Mouse (Mus musculus) MN1 (cell line): ENCODE data around the gene Oxa1l.
A peak's percentile ranks its signal among the peaks of the same experiment; 100 is the strongest.

ENCODE experiments used
- DNase-seq: peaks from one replicate; pipeline ENCODE4 v3.0.0-alpha.2; 2016; ENCODE audit warnings: low spot score

Gene Oxa1l

DNA sequence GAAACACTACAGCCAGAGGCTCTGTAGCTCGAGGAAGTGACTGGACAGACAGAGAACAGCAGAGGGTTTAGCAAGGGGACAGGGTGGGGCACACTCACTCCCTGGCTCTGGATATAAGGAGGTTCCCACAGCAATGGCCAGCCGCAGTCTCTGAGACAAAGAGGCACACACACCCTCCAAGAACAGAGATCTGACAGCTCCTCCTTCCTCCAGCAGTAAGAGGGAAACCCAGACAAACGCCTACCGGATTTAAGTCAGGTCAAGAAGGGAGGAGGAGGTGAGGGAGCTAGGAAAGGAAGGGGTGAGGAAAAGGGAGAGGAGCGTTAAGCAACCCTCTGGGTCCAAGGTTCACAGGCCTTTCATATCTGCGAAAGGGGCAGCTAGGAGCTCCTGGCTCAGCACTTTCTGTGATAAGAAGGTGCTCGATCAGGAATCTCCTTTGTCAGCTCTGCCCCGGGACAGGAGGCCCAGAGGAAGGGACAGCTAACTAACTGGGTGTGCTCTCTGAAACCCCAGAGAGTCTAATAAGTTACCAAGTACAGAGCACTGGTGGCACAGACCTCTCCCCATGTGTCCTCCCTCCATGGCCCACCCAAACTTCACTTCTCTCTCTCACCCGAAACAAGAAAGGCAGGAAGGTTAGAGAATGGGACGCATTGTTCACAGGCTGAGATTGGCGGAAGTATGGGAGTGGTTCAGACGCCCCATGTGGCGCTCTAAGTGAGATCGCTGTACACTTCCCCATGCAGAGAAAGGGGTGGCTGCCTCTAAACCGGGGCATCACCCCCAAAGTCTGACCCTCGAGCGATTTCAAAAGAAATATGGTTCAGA is 49.6 kb downstream of the Oxa1l start:
- no peak for DNase-seq

DNA sequence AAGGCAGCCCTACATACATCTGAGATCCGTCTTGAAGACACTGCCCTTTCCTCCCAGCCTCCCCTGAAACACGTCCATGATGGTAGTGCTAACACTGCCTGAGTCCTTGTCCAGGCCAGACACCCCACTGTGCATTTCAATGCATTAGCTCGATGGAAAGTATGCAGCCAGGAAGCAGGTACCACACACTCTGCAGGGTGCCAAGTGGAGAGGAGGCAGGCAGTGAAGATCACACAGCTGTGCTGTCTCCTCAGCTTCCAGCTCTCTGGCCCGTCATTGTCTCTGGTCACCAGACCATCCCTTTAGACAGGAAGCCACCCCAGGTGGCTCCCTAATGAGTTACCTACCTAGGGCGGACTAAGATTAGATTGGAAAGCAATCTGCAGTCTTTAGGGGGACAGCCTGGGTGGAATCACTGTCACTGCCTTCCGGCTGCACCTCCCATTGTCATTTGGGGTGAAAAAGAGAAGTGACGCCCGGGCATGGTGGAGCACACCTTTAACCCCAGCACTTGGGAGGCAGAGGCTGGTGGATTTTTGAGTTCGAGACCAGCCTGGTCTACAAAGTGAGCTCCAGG is 51.5 kb downstream of the Oxa1l start:
- no peak for DNase-seq

DNA sequence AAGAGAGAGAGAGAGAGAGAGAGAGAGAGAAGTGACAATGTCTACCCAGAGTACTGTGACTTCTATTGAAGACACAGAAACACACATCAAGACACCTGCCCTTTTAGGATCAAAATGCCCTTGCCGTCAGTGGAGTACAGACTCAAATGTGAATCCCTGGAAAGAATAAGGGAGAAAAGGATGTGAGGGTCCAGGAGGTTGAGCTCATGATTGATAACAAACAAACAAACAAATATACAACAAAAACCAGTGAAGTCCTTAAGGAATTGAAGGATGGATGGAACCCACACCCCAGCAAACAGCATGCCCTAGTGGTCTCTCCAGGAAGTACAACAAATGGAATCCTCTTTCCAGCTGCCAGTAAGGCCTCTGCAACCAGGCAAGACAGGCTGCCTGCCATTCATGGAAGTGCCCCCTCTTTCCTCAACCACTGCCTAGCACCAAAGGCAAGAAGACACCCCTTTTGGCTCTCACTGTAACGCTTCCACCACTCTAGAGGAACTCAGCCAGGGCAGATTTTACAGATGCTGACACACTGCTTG is 52.1 kb downstream of the Oxa1l start:
- peak; percentile 77 for DNase-seq

DNA sequence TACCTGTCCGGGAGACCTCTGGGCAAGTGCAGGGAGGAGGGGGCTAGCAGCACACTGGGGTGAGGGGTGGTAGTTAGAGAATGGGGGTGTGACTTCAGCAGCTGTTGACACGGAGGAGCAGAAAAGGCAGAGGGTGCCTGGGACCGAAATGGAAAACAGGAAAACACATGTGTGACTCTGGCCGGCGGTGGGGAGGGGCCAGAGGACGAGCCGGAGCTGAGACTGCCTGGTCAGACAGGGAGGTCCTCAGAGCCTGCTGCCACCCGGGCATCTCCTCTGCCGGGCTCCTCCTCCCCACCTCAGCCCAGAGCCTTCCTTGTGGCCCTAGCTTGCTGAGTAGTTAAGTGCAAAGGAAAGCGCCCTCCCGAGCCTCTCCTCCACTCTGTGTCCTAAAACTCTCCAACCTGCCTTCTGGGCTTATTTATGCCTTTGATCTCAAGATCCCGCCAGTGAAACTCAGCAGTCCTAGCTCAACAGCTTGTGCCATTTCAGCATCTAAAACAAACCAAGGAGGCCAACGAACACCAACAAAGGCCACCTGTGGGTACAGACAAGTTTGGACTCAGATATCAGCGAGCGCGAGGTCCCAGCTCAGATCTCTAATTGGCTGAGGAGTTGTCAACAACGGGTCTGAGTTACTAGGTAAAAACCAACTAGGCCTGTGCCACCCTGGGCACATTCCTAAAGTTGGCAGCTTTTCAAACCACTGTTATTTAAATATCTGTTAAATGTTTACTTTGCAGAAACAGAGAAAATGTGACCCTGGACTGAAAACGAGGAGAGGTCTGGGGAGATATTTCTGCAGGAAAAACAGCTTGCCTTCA is 53.5 kb downstream of the Oxa1l start:
- DNase-seq, result peak; percentile 57

DNA sequence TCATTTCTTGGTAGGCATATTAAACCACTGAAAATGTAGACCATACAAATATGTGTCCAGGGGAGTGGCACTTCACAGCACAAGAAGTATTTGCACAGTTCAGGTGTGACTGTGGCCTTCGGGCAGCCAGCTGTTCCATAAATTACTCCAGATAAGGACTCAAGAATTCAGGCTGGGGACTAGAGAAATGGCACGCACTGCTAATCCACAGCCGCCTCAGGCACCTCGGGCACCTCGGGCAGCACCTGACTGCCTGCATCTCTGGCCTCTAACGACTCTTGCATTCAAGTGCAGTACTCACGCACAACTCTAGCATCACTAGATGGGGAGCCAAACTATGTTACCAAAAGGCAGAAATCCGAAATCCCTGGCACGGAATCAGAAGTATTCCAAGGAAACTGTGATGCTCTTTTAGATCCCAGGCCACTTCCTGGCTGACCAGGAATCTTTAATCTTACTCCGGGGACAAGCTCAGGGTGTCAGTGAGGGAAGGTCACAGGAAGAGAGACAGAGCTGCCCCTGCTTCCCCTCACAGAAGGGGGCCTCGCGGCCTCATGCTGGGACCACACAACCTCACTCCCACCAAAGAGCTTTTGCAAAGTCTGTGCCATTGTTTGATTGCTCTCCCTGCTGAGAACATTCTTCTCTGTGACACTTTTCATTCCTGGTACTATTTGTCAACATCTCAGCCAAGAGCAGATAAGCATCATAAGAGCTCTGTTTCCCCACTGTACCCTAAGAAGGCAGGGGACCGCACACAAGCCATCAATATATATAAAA is 54.8 kb downstream of the Oxa1l start:
- no peak for DNase-seq

DNA sequence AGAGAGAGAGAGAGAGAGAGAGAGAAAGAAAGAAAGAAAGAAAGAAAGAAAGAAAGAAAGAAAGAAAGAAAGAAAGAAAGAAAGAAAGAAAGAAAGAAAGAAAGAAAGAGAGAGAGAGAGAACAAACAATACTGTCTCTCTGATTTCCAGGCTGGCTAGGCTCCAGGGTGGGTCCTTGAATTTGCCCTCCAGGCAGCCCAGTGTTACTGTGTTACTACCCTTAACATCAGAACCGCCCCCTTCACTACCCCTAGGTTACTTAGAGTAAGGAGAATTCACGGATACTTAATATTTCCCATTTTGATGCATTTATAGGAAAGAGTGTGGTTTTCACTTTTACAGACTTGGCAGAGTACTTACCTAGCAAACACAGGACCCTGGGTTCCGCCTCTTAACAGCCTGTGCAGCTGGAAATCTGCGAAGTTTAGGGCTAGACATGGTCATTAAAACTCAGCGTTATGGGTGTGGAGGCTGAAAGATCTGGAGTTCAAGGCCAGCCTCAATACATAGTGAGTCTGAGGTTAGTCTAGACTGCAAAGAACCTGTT is 55.7 kb downstream of the Oxa1l start:
- DNase-seq, result no peak

DNA sequence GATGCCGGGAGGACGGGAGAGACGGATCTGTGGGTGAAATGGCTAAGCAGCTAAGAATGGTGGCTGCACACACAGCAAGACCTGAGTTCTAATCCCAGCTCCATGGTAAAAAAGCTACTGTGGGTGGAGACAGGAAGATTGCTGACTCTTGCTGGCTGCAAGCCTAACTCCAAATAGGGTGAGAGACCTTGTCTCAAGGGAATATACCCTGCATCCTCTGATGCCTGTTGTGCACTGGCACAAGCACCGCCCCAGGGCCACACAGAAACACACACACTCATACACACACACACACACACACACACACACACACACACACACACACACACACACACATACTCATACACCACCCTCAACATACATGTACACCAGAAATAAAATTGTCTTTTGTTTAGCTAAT is 56.2 kb downstream of the Oxa1l start:
- no peak for DNase-seq

DNA sequence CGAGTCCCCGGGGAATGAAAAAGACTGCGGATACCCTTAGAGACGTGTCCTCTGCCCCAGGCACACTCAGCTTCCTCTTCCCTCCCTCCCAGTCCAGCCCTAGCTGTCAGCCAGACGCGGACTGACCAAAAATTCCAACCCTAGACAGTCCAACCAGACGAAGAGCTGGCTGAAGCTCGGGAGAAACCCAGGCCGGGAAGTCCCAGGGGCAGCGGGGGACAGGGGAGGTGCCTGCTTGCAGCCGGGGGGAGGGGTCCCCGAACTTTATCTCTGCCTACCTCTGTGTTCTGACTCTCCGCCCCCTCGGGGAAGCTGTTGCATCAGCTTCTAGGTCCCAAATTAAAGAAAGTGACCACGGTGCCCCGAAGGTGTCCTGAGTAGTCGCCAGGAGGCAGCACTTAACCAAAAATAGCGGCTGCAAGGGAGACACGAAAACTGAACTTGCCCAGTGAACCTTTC is 57.0 kb downstream of the Oxa1l start, which contains the start of gene Slc7a7:
Slc7a7 (minus strand) TSS at position 158 of the 459 bp plus-strand sequence.
- no peak for DNase-seq
